Mouse (Mus musculus): Measurements from ENCODE around the gene Txndc17. TPM values are rescaled to one million over a fixed set of nuclear protein-coding genes. Genes with fewer than 3 reads are reported as not detected.

The Txndc17 gene
- polyA plus RNA-seq, 1 experiment from 2014 or later = 66.4 TPM

- Histone ChIP-seq H3K9me3 (replicated peaks; ENCODE audit: control insufficient read depth, low read length) (no peaks in the 10 kb centered on the region), H3K4me3 (ENCODE audit: low read depth, low read length) (no peak overlapping the region), H3K27ac (ENCODE audit: low read length) (no peak overlapping the region), H3K27me3 (ENCODE audit: control insufficient read depth, insufficient read depth, low read depth, low read length) (no peaks in the 10 kb centered on the region; the same call in 1 of the 2 replicates), H3K36me3 (ENCODE audit: control insufficient read depth, insufficient read depth) (no peaks in the 10 kb centered on the region), H3K9ac (ENCODE audit: low read depth, low read length) (no peak overlapping the region), H3K4me2 (ENCODE audit: low read depth, low read length) (no peak overlapping the region), H3K4me1 (ENCODE audit: control insufficient read depth, low read depth, low read length) (no peaks in the 10 kb centered on the region)
- ATAC-seq (ENCODE audit: low read depth) = no peak
- WGBS (ENCODE audit: insufficient replicate concordance) = 63% methylated on average over 7 of the region's 7 CpGs
Measured at GRCm38 (mm10) chr11:72232068-72232467, 24.7 kb downstream of the Txndc17 start.

- no peaks in the 10 kb centered on the region for H3K36me3 ChIP-seq (ENCODE audit: control insufficient read depth, insufficient read depth)
- no peaks in the 10 kb centered on the region for H3K9me3 ChIP-seq (replicated peaks; ENCODE audit: control insufficient read depth, low read length)
- H3K27ac ChIP-seq (ENCODE audit: low read length) = no peak overlapping the region
- no peaks in the 10 kb centered on the region; the same call in 1 of the 2 replicates for H3K27me3 ChIP-seq (ENCODE audit: control insufficient read depth, insufficient read depth, low read depth, low read length)
- no peak overlapping the region for H3K4me3 ChIP-seq (ENCODE audit: low read depth, low read length)
- H3K9ac ChIP-seq (ENCODE audit: low read depth, low read length) = no peak overlapping the region
- 47% methylated on average over 1 of the region's 1 CpGs for WGBS (ENCODE audit: insufficient replicate concordance)
- no peak for ATAC-seq (ENCODE audit: low read depth)
- no peaks in the 10 kb centered on the region for H3K4me1 ChIP-seq (ENCODE audit: control insufficient read depth, low read depth, low read length)
- no peak overlapping the region for H3K4me2 ChIP-seq (ENCODE audit: low read depth, low read length)
Measured at GRCm38 (mm10) chr11:72232991-72233390, 25.6 kb downstream of the Txndc17 start.

GRCm38 (mm10) chr11:72234013-72234412 lies 26.7 kb downstream of the Txndc17 start:
- H3K4me1 ChIP-seq (ENCODE audit: control insufficient read depth, low read depth, low read length) = no peaks in the 10 kb centered on the region
- no peaks in the 10 kb centered on the region for H3K9me3 ChIP-seq (replicated peaks; ENCODE audit: control insufficient read depth, low read length)
- H3K36me3 ChIP-seq (ENCODE audit: control insufficient read depth, insufficient read depth) = no peaks in the 10 kb centered on the region
- no peak overlapping the region for H3K4me3 ChIP-seq (ENCODE audit: low read depth, low read length)
- no peak overlapping the region for H3K27ac ChIP-seq (ENCODE audit: low read length)
- H3K27me3 ChIP-seq (ENCODE audit: control insufficient read depth, insufficient read depth, low read depth, low read length) = no peaks in the 10 kb centered on the region
- WGBS (ENCODE audit: insufficient replicate concordance) = 58% methylated on average over 5 of the region's 5 CpGs
- no peak for ATAC-seq (ENCODE audit: low read depth)
- H3K4me2 ChIP-seq (ENCODE audit: low read depth, low read length) = no peak overlapping the region
- H3K9ac ChIP-seq (ENCODE audit: low read depth, low read length) = no peak overlapping the region

GRCm38 (mm10) chr11:72240062-72240860 lies 32.9 kb downstream of the Txndc17 start:
- Histone ChIP-seq H3K27me3 (ENCODE audit: control insufficient read depth, insufficient read depth, low read depth, low read length) (no peaks in the 10 kb centered on the region), H3K4me3 (ENCODE audit: low read depth, low read length) (no peak overlapping the region), H3K9me3 (replicated peaks; ENCODE audit: control insufficient read depth, low read length) (no peaks in the 10 kb centered on the region), H3K27ac (ENCODE audit: low read length) (no peak overlapping the region), H3K9ac (ENCODE audit: low read depth, low read length) (no peak overlapping the region), H3K4me1 (ENCODE audit: control insufficient read depth, low read depth, low read length) (no peaks in the 10 kb centered on the region), H3K4me2 (ENCODE audit: low read depth, low read length) (no peak overlapping the region), H3K36me3 (ENCODE audit: control insufficient read depth, insufficient read depth) (no peaks in the 10 kb centered on the region)
- 47% methylated on average over 4 of the region's 4 CpGs for WGBS (ENCODE audit: insufficient replicate concordance)
- ATAC-seq (ENCODE audit: low read depth) = no peak

- Histone ChIP-seq H3K4me3 (ENCODE audit: low read depth, low read length) (no peak overlapping the region), H3K36me3 (ENCODE audit: control insufficient read depth, insufficient read depth) (no peaks in the 10 kb centered on the region), H3K4me1 (ENCODE audit: control insufficient read depth, low read depth, low read length) (no peaks in the 10 kb centered on the region), H3K9me3 (replicated peaks; ENCODE audit: control insufficient read depth, low read length) (no peaks in the 10 kb centered on the region), H3K27me3 (ENCODE audit: control insufficient read depth, insufficient read depth, low read depth, low read length) (no peaks in the 10 kb centered on the region), H3K4me2 (ENCODE audit: low read depth, low read length) (no peak overlapping the region), H3K9ac (ENCODE audit: low read depth, low read length) (no peak overlapping the region), H3K27ac (ENCODE audit: low read length) (no peak overlapping the region)
- ATAC-seq (ENCODE audit: low read depth) = no peak
- 65% methylated on average over 8 of the region's 8 CpGs for WGBS (ENCODE audit: insufficient replicate concordance)
Measured at GRCm38 (mm10) chr11:72245196-72245753, 37.9 kb downstream of the Txndc17 start.

- ATAC-seq (ENCODE audit: low read depth) = no peak
Measured at GRCm38 (mm10) chr11:72255629-72256028, 48.3 kb downstream of the Txndc17 start.

GRCm38 (mm10) chr11:72256441-72256840 lies 49.1 kb downstream of the Txndc17 start:
- H3K36me3 ChIP-seq (ENCODE audit: control insufficient read depth, insufficient read depth) = no peaks in the 10 kb centered on the region
- no peaks in the 10 kb centered on the region for H3K4me1 ChIP-seq (ENCODE audit: control insufficient read depth, low read depth, low read length)
- no peak overlapping the region for H3K9ac ChIP-seq (ENCODE audit: low read depth, low read length)
- no peaks in the 10 kb centered on the region for H3K27me3 ChIP-seq (ENCODE audit: control insufficient read depth, insufficient read depth, low read depth, low read length)
- no peak for ATAC-seq (ENCODE audit: low read depth)
- no peak overlapping the region for H3K4me3 ChIP-seq (ENCODE audit: low read depth, low read length)
- H3K9me3 ChIP-seq (replicated peaks; ENCODE audit: control insufficient read depth, low read length) = no peaks in the 10 kb centered on the region
- H3K4me2 ChIP-seq (ENCODE audit: low read depth, low read length) = no peak overlapping the region
- no peak overlapping the region for H3K27ac ChIP-seq (ENCODE audit: low read length)
- WGBS (ENCODE audit: insufficient replicate concordance) = 39% methylated on average over 2 of the region's 2 CpGs

More at GRCm38 (mm10) chr11:72255629-72256028, 48.3 kb downstream of the Txndc17 start:
- no peak overlapping the region for H3K4me3 ChIP-seq (ENCODE audit: low read depth, low read length)
- no peaks in the 10 kb centered on the region for H3K36me3 ChIP-seq (ENCODE audit: control insufficient read depth, insufficient read depth)
- 81% methylated on average over 4 of the region's 4 CpGs for WGBS (ENCODE audit: insufficient replicate concordance)
- H3K4me2 ChIP-seq (ENCODE audit: low read depth, low read length) = no peak overlapping the region
- H3K4me1 ChIP-seq (ENCODE audit: control insufficient read depth, low read depth, low read length) = no peaks in the 10 kb centered on the region
- H3K27me3 ChIP-seq (ENCODE audit: control insufficient read depth, insufficient read depth, low read depth, low read length) = peaks cover under 1% of the 10 kb centered on the region; the same call in 1 of the 2 replicates
- H3K9ac ChIP-seq (ENCODE audit: low read depth, low read length) = no peak overlapping the region
- no peaks in the 10 kb centered on the region for H3K9me3 ChIP-seq (replicated peaks; ENCODE audit: control insufficient read depth, low read length)
- no peak overlapping the region for H3K27ac ChIP-seq (ENCODE audit: low read length)

Other genes with a start within 250 kb of the Txndc17 start
- gene Aipl1, start 170.0 kb upstream of the Txndc17 start, polyA plus RNA-seq (2015; fragmentation: Nextera tagmentation; extraction: Ambion mirVana) = 0.09 and 0.12 TPM in 2 replicates
- gene Pimreg, start 165.5 kb upstream of the Txndc17 start, polyA plus RNA-seq (2015; fragmentation: Nextera tagmentation; extraction: Ambion mirVana) = 16.2 and 16.5 TPM in 2 replicates
- 0.01 TPM in 1 of 2 replicates, not detected in the other for gene Pitpnm3, start 71.8 kb upstream of the Txndc17 start, polyA plus RNA-seq (2015; fragmentation: Nextera tagmentation; extraction: Ambion mirVana)
- not detected in 2 replicates for gene Gm43951, start 707 bp upstream of the Txndc17 start, polyA plus RNA-seq (2015; fragmentation: Nextera tagmentation; extraction: Ambion mirVana)
- gene 4933427D14Rik, start 88 bp upstream of the Txndc17 start, polyA plus RNA-seq (2015; fragmentation: Nextera tagmentation; extraction: Ambion mirVana) = 2.2 and 2.6 TPM in 2 replicates
- gene Med31, start 8.0 kb downstream of the Txndc17 start, polyA plus RNA-seq (2015; fragmentation: Nextera tagmentation; extraction: Ambion mirVana) = 10.6 and 11.1 TPM in 2 replicates
- not detected in 2 replicates for gene Slc13a5, start 59.7 kb downstream of the Txndc17 start, polyA plus RNA-seq (2015; fragmentation: Nextera tagmentation; extraction: Ambion mirVana)
- gene Xaf1, start 94.1 kb downstream of the Txndc17 start, polyA plus RNA-seq (2015; fragmentation: Nextera tagmentation; extraction: Ambion mirVana) = 2.7 and 3.4 TPM in 2 replicates
- gene Fbxo39, start 106.9 kb downstream of the Txndc17 start, polyA plus RNA-seq (2015; fragmentation: Nextera tagmentation; extraction: Ambion mirVana) = not detected in 2 replicates
- not detected in 2 replicates for gene Tekt1, start 154.9 kb downstream of the Txndc17 start, polyA plus RNA-seq (2015; fragmentation: Nextera tagmentation; extraction: Ambion mirVana)
- 3.1 and 4.9 TPM in 2 replicates for gene Smtnl2, start 204.2 kb downstream of the Txndc17 start, polyA plus RNA-seq (2015; fragmentation: Nextera tagmentation; extraction: Ambion mirVana)
- gene Ggt6, start 228.0 kb downstream of the Txndc17 start, polyA plus RNA-seq (2015; fragmentation: Nextera tagmentation; extraction: Ambion mirVana) = 0.25 and 0.94 TPM in 2 replicates
- gene Mybbp1a, start 233.8 kb downstream of the Txndc17 start, polyA plus RNA-seq (2015; fragmentation: Nextera tagmentation; extraction: Ambion mirVana) = 62.3 and 68.2 TPM in 2 replicates

Data from liver, embryonic 16.5 days (tissue).